Mouse (Mus musculus) erythroblast, adult 5-6 weeks (primary cell): ENCODE measurements around the gene Aldh4a1. TPM values are rescaled to one million over a fixed set of nuclear protein-coding genes. Genes with fewer than 3 reads are reported as not detected.

Experiments
- ATAC-seq: replicated peaks from 2 replicates; pipeline ENCODE4 v1.8.0; 2016; ENCODE audit warnings: moderate number of reproducible peaks, mild to moderate bottlenecking, moderate TSS enrichment, inconsistent platforms; ENCODE audit not compliant: poor library complexity, low FRiP score, severe bottlenecking
- total RNA-seq, 2 experiments: library from RNA; stranded (forward) in 1 of 2; stranded (reverse) in 1 of 2; fragments of 150-400 nt in 1 of 2; fragments of 200-764, 138-1000 nt in 1 of 2; gene quantifications; 2 replicates each; pipeline versions ENCODE4 v1.2.3 to v1.2.4; 2015 to 2017; ENCODE audit warnings: low replicate concordance in 2 of 2

The Aldh4a1 gene
- total RNA-seq, 2 experiments from 2014 or later, result 1.3 to 2.0 TPM

- peak; percentile 97 for ATAC-seq
These were observed 6.2 kb upstream of the Aldh4a1 start for GRCm38 (mm10) chr4:139616276-139617000.

- 0 out of 2 replicates have a peak, but pooled peaks have one; percentile 7 for ATAC-seq
These were observed 5.7 kb upstream of the Aldh4a1 start for GRCm38 (mm10) chr4:139617001-139617364.

GRCm38 (mm10) chr4:139619765-139620164, 2.9 kb upstream of the Aldh4a1 start:
- ATAC-seq, result no peak

GRCm38 (mm10) chr4:139623434-139624115, 909 bp downstream of the Aldh4a1 start:
- ATAC-seq, result no peak

- ATAC-seq, result no peak
These were observed 1.4 kb downstream of the Aldh4a1 start for GRCm38 (mm10) chr4:139624116-139624489.

GRCm38 (mm10) chr4:139624706-139625105, 2.0 kb downstream of the Aldh4a1 start:
- ATAC-seq, result no peak

GRCm38 (mm10) chr4:139627361-139627760, 4.7 kb downstream of the Aldh4a1 start:
- ATAC-seq, result no peak

GRCm38 (mm10) chr4:139630171-139630570, 7.5 kb downstream of the Aldh4a1 start:
- no peak for ATAC-seq

GRCm38 (mm10) chr4:139631141-139631540, 8.5 kb downstream of the Aldh4a1 start:
- no peak for ATAC-seq

- no peak for ATAC-seq
These were observed 9.0 kb downstream of the Aldh4a1 start for GRCm38 (mm10) chr4:139631569-139632253.

GRCm38 (mm10) chr4:139632254-139632580, 9.6 kb downstream of the Aldh4a1 start:
- ATAC-seq, result no peak

GRCm38 (mm10) chr4:139636373-139636772, 13.7 kb downstream of the Aldh4a1 start:
- 0 out of 2 replicates have a peak, but pooled peaks have one; percentile 48 for ATAC-seq

GRCm38 (mm10) chr4:139637847-139638246, 15.2 kb downstream of the Aldh4a1 start:
- ATAC-seq, result no peak

- no peak for ATAC-seq
These were observed 15.7 kb downstream of the Aldh4a1 start for GRCm38 (mm10) chr4:139638356-139638755.

GRCm38 (mm10) chr4:139639801-139640200, 17.1 kb downstream of the Aldh4a1 start:
- no peak for ATAC-seq

GRCm38 (mm10) chr4:139640333-139640732, 17.7 kb downstream of the Aldh4a1 start:
- ATAC-seq, result no peak

- ATAC-seq, result no peak
These were observed 18.1 kb downstream of the Aldh4a1 start for GRCm38 (mm10) chr4:139640775-139641174.

- no peak for ATAC-seq
These were observed 19.3 kb downstream of the Aldh4a1 start for GRCm38 (mm10) chr4:139641829-139642425.

GRCm38 (mm10) chr4:139643972-139644371, 21.3 kb downstream of the Aldh4a1 start:
- peak; percentile 72 for ATAC-seq

- no peak for ATAC-seq
These were observed 24.2 kb downstream of the Aldh4a1 start for GRCm38 (mm10) chr4:139646916-139647315.
